Mouse (Mus musculus): ENCODE data around the gene Emx1.
"Not testable (repeated sequence)": the region's sequence is repeated elsewhere in the genome, so short reads cannot be mapped to it uniquely, and the experiment has no call there.

Gene Emx1

DNA sequence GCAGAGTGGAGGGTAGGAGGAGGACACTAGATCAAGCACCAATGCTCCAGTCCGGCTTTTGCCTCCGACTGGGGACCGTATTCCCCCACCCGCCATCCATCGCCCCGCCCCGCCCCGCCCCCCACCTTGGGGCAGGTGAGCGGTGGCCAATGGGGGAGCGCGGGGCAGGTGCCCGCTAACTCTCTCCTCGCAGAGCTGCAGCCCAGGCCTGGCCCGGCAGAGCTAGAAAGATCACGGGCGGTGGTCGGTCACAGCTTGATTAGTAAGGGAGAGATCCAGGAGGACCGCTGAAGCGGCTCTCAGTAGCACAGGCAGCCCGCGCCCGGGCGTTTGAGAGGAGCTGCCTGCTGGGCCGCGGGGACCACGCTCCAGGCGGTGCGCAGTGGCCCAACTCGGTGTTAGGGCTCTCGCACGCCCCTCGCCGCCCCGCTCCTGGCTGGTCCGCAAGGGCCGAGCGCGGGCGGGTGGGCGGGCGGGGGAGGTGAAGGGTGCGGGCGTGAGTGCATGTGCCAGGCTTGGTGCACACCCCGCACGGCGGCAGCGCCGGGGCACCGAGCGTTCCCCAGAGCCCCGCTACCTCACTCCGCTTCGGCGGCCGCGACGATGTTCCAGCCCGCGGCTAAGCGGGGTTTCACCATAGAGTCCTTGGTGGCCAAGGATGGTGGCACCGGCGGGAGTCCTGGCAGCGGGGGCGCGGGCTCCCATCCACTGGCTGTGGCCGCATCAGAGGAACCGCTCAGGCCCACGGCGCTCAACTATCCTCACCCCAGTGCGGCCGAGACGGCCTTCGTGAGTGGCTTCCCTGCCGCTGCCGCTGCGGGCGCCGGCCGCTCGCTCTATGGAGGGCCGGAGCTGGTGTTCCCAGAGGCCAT is at the start of gene Emx1:
TSS of gene Emx1 (plus strand) at position 99 of the 872 bp plus-strand sequence.
- no peak for DNase-seq (ENCODE audit: low spot score)

DNA sequence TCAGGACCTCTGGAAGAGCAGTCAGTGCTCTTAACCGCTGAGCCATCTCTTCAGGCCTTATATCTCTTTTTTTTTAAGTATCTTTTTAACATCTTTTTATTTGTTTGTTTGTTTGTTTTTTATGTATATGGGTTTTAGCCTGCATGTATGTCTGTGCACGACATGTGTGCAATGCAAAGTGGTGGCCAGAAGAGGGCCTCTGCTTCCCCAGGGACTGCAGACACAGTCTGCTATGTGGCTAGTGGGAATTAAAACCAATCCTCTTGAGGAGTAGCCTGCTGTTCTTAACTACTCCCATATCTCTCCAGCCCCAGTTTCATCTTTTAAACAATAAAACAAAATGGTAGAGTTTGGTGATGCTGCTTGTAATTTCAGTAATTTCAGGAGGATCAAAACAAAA is 47.7 kb upstream of the Emx1 start:
- no peak for DNase-seq (ENCODE audit: low spot score)

DNA sequence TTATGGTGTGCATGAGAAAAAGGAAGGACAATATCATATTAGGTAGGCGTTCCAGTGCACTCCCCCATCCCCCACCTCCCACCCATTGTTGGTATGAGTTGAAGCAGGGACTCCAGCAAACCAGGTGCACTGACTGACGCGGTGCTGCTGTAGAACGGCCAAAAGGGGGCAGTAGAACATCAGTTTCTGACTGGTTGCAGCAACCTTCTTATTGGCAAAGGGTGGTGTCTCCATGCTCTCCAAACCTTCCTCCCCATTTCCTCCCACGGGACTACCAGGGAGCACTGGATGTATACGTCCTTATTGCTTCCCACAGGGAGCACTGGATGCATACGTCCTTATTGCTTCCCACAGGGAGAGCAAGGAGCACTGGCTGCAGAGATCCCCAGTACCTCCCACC is 46.2 kb upstream of the Emx1 start:
- peak; percentile 53 for DNase-seq (ENCODE audit: low spot score)

DNA sequence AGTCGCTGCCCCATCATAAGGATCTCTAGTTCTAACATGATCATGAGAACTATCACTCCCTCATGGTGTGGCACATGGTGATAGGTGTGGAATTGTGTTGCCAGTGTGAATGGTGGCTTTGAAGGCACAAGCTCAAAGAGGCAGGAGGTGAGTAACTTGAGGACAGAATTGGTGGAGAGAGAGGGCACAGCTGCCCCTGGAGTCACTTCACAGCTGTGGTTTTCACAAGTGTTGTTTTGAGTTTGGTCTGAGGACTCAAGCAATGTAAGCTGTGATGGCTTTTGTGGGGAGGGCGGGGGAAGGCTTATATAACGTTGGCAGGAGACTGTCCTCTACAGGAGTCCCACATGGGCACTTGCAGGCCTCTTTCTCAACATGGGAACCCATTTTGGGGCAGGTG is 42.8 kb upstream of the Emx1 start:
- no peak for DNase-seq (ENCODE audit: low spot score)

DNA sequence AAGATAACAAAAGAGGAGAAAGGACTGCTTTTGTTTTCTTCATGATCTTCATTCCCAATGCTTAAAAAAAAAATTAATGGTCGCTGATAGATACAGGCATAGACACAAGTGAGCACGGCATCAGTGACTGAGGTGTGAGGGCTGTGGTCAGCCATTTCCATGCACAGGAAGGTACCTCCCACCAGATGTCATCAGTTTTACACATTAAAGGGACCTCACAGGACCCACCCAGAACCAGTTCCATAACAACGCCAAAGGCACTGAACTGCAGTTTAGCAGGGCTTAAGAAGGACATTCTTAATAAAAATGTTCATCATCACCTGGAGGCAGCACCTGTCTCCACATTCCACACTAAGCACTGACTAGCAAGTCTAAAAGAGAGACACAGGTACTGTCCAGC is 39.6 kb upstream of the Emx1 start:
- DNase-seq (ENCODE audit: low spot score): no peak

DNA sequence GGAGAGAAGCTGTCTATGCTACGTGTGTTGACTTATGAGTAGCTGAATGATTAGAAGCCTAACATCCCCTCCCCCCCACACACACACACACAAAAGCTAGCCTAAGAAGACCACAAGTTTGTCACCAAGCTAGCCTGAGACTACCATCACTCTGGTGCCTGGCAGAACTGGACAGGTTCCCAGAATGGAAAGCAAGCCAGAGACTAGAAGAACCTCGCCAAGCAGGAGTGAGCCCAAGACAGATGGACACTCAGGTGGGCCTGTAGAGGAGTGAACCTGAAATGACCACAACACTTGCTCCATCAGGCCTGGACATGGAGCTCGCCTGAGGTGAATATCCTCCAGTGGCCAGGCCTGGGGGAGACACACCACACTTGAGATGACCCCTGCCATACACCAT is 36.9 kb upstream of the Emx1 start:
- DNase-seq (ENCODE audit: low spot score): no peak

DNA sequence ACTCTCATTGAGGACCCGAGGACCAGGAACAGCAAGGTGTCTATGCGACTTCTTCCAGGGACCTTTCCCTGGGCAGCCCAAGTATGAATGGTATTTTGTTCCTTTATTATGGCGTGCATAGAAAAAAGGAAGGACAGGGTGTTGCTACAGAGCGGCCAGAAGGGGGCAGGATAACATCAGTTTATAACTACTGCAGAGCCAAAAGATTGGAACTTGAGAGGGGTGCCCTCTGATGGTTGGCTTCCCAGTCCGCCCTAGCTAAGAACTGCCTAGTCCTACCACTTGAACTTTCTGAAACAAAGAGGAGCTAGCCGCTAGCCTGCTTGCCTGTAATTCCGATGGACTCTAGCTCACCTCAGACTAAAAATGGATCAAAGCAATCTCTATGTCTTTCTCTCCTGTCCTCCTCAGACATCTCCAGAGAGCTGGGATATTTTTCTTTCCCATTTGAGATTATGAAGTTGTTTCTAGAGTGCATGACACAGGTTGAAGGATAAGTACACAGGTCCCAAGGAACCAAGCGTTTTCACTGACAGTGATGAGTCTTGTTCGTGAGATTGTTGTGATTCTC is 33.2 kb upstream of the Emx1 start:
- DNase-seq (ENCODE audit: low spot score): peak; percentile 86

DNA sequence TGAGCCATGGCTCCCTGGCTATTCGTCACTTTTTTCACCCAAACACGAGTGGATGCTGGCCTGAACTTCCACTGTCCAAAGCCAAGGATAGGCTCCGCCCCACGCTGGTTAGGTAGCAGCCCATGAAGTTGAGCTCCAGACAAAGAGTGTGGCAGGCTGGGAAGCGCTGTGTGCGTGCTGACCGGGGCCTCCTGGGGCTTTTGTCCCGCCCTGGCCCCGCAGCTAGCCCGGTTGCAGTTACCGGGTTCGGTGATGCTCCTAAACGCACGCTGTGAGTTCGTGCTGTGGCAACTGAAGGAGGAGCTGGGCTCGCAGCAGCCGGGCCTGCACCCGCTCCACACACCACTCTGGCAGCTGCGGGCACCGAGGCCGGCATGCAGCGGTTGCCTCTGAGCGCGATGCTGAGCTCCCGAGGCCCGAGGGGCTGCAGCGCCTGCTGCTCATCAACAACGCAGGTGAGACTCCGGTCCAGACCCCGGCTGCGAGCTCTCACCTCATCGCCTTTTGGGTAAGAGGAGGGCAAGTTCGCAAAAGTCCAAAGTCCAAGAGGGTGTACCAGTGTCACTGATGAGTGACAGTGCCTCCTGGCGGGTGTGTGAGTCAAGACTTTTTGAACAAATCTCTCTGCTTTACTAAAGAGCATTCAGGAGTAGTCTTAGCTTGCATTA is 32.2 kb upstream of the Emx1 start:
- peak; percentile 65 for DNase-seq (ENCODE audit: low spot score)

DNA sequence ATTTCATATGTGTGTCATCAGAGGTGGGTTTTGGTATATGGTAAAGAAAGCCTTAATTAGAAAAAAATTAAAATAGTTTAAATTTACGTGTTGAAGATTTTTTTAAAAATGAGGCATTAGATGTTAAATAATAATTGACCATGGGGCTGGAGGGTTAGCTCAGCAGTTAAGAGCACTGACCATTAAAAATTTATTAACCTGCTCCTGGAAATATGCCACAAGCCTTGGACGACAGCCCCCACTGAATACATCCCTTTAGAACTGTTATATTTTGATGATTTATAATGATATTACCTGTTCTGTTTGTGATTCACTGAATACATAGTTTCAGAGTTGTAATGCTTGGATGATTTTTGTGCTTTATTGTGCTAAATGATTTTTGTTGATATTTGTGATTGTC is 30.7 kb upstream of the Emx1 start:
- DNase-seq (ENCODE audit: low spot score): not testable (repeated sequence)

DNA sequence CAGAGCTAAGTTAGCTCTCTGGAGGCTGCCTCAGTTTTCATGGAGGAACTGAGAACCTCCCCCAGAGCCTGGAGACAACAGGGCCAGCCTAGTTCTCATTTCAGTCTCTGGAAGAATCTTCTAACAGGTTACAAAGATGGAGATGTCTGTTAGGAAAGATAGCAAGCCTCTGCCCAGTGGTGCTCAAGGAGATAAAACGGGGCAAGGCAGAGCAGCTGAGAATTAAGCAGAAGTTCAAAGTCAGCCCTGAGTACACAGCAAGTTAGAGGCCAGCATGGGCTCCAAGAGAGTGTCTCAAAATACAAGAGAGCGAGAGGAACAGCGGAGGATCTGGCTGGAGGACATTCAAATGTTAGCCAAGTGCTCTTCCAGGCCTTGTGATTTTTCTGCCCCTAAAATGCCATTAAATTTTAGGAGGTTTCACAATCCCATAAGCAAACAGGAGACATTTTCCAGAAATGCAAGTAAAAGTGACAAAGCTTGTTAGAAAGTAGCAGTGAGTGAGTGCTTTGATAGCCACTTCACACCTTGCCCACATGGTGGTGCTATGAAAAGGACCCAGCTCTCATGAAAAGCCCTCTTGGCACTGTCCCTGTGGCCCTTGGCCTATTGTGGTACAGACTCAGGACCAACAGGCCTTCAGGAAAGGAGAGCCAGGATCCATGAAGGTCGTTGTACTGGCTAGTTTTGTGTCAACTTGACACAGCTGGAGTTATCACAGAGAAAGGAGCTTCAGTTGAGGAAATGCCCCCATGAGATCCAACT is 29.0 kb upstream of the Emx1 start:
- not testable (repeated sequence) for DNase-seq (ENCODE audit: low spot score)

DNA sequence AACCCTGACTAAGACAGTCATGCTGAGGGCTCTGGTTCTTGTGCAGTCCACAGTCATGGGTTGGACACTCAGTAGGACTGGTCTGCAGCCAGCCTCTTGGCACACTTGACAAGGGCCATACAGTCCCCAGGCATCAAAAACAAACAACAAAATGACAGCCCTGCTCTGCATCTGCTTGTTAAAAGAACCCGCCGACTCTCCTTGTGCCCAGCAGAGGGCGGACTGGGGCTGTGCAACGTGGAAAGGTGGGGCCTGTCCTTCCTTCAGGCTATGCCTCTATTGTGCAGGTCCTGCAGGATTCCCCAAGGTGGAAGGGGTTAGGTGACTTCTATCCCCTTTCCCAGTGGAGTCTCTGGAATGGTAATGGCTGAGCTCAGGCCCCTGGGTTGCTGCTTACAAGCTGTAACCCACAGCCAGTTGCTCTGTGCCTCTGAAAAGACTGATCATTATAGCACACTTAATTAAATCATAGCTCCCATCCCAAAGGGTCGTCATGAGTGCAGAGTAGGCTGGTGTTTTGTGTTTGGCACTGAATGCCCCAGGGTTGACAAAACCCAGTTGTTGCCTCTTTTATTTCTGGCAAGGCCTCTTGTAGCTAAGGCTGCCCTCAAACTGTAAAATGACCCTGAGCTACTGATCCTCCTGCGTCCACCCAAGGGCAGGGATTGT is 28.0 kb upstream of the Emx1 start:
- DNase-seq (ENCODE audit: low spot score): peak; percentile 60

DNA sequence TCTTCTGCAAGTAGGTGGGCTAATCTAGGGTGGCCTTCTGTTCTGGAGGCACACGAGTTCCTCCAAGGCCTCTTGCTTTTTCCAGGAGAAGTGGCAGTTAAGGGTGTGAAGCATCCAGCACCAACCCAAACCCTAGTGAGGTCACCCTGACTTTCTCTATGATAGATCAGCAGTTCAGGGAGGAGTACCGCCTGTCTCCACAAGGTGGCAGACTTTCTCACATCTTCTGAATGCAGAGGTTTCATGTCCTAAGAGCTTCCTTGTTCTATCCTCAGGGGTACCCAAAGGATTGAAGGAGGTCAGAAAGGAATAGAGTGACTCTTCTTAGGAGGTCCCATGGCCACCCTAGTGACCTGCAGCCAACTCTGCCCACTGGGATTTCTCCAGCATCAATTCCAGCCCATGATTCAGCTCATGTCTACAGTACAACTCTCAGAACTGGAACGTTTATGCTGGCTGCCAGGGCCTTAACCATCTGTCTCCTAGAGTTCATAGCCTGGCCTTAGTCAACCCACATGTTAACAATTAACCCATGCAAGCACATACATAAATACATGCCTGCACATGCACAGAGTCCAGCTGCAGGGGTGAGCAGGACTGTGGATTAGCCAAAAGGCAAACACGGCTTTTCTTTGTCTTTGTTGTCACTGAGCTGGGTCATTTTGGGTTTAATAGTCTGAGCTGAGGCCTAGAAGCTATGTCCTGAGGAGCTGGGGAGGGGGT is 26.9 kb upstream of the Emx1 start:
- DNase-seq (ENCODE audit: low spot score): peak; percentile 75

DNA sequence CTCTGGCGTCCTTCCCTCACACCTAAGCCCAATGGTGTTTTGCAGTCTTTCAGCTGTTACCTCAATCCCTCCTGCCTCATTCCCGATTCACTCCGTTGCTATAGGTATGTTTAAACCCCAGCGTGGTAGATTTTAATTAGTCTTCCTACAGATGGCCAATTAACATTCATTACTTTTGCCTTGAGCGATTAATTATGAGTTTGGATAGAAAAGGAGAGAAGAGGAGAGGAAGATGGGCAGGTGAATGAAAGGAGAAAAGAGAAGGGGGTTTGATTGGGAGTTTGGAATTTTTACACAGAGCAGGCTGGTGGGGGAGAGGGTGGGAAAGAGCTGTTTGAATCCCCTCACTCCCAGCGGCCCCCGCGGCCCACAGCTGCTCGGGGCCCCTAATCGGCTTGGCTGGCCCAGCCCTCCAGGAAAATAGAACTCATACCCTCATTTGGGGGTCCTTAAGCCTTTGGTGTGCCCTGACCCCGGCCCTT is 21.8 kb upstream of the Emx1 start:
- DNase-seq (ENCODE audit: low spot score): no peak

DNA sequence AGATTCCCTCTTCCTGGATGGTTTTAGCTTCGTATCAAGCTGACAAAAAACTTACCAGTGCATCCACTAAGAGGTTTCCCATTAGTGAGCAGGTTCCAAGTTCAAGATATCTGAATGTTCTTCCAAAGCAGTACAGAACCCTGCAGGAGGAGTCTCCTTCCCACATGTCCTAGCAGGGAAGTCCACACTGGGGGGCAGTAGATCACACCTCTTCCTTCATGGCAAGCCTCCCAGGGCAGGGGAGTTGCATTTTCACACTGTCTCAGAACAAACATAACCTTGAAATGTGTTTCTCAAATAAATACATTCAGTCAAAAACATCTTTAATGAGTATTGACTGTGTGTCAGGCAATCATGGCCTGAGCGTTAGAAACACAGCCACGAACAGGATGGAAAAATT is 7.7 kb upstream of the Emx1 start:
- no peak for DNase-seq (ENCODE audit: low spot score)

DNA sequence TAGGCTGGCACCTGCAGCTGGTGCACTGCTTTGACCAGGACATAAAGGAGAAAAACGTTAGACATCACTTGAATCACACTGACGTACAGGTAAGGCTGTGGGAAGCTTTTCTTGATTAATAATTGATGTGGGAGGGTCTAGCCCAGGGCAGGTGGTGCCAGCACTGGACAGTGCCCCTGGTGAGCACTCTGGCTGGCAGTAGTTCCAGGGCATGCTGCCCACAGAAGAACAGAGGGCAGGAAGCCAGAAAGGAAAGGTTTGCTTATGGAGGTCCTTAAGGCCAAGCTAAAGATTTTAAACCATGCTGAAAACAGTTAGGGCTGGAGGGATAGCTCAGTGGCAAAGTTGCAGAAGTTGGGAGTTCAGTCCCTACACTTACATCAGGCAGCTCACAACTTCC is 7.2 kb upstream of the Emx1 start:
- no peak for DNase-seq (ENCODE audit: low spot score)

DNA sequence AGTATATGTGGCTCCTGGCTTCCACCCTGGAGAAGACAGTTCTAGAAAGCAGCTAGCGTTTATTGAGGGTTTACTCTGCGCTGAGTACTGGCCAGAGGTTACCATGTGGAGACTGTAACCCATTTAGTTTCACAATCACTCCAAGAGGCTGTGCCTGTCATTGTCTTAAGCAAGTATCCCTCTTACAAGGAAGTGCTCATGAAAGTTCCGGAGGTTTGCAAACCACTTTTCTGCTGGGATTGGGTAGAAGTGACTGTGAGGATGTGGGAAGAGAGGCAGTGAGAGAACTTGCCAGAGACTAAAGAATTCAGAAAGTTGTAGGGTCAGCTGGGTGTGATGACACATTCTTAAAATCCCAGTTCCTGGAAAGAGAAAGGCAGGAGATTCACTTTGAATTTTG is 3.3 kb upstream of the Emx1 start:
- no peak for DNase-seq (ENCODE audit: low spot score)

DNA sequence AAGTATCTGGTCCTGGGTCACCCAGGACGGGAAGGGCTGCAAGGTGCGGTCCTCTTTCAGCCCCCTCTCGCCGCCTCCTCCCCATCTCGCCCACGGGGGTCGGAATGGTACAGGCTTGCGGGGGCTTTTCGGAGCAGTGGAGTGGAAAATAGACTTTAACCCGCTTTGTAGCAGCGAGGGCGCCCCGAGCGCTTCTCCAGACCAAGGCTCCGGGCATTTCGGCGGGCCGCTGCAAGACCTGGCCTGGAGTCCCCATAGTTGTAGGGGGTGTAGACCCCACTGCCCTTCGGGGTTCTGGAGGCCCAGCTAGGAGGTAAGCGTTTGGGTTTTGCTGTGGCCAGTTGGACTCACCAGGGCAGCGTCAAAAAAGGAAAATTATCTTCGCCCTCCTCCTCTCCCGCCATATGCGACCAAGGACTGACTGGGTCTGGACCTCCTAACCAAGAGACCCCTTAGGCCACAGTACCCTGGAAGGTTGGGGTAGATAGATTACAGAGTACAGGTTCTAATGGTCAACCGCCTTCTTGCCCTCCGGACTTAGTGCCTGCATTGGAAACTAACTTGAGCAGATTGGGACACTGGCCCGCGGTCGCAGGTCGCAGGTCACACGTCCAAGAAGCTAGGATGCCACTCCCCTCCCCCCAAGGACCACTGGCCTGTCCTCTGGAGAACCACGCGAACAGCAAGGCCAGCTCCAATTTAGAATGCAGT is 1.1 kb upstream of the Emx1 start:
- no peak for DNase-seq (ENCODE audit: low spot score)

DNA sequence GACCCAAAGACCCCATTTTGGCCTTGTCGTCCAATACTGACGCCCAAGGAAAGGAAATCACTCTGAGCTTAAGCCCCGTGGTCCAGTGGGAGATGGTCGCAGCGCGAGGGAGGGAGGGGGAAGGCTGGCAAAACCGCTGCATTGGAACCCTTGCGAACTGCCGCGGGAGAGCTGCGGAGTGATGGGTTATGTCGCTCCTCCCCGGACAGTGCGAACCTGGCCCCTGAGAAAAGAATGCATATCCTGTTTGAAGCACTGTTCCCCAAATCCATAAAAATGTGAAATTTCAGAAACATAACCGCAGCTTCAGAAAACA is 536 bp upstream of the Emx1 start:
- DNase-seq (ENCODE audit: low spot score): no peak

DNA sequence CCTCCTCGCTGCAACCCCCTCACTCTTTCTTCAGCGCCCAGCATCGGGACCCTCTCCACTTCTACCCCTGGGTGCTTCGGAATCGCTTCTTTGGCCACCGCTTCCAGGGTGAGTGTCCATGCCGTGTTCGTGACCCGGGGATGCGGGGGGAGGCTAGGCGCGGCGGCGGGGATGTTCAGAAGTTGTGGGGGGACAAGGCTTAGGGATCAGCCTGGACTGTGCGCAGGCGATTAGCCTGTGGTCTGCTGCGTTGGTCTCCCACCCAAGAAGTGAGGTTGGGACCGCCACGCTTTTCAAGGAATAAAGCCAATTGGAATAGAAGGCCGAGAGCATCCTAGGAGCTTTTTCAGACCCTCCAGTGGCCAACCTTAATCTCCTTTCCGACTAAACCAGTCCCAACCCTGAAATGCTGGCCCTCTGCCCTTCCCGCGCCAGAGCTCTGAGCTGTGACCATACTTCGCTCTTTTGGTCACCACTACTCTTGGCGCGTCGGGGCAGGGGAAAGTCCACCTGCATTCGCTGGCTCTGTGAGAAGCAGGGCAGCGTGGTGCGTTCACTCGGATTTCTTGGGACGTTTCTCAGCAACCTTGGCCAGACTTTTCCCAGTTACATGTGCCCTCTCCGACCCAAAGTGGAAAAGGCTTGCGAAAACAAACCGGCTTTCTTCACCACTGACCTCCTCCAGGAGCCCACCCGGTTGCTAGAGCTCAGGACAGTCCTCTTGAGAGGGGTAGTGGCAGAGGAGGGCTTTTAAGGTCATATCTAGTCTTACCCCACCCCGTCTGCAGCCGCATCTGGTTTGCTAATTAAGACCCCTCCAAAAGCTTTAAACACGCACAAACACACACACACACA is 1.2 kb downstream of the Emx1 start:
- no peak for DNase-seq (ENCODE audit: low spot score)

DNA sequence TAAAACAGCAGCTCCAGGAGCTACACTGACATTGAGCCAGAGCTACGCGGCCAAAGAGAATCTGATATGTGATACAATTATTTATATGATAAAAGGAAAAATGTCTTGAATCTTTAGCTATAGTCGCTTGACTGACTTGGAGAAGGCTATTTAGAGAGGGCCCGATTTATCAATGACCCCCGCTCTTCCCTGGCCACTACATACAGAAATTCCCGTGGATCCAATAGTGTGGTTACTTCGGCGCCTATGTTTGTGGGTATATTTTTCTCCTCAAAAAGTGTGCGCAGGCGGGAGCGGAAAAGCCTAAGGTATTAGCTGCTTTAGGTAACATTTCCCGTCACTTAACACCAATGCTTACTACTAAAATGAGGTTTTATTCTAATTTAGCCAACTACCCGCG is 2.1 kb downstream of the Emx1 start:
- no peak for DNase-seq (ENCODE audit: low spot score)

All from MN1 (cell line).